Mouse (Mus musculus) ES-Bruce4 (cell line): Measurements from ENCODE around the gene 2900011O08Rik.

Source experiments
- CTCF ChIP-seq: IDR thresholded peaks from one replicate; pipeline ENCODE4 v1.8.1; 2011; ENCODE audit warnings: low read depth, low read length
- POLR2A ChIP-seq: IDR thresholded peaks from one replicate; pipeline ENCODE4 v1.8.1; 2011; ENCODE audit warnings: low read length; ENCODE audit not compliant: insufficient read depth

DNA sequence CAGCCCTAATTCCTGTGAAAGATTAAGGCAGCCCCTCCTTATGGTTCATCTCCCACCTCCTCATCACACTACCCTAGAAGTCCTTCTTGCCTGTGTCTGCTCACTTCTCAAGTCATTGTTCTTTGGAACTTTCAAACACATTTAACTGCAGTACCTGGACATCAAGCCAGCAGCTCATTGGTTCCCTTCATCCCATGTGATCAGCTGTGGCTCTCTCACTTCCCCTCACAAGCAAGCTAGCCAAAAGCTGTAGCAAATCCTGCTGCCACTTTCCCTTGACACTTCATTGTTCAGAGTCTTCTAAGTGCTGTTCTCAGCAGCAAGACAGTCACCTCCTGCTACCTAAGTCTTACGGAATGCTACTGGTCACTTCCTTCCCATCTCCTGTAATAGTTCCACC lies 138.8 kb downstream of the 2900011O08Rik start:
- TF ChIP-seq CTCF, result no peak
- TF ChIP-seq POLR2A, result no peak
